In the genomic region with DNA sequence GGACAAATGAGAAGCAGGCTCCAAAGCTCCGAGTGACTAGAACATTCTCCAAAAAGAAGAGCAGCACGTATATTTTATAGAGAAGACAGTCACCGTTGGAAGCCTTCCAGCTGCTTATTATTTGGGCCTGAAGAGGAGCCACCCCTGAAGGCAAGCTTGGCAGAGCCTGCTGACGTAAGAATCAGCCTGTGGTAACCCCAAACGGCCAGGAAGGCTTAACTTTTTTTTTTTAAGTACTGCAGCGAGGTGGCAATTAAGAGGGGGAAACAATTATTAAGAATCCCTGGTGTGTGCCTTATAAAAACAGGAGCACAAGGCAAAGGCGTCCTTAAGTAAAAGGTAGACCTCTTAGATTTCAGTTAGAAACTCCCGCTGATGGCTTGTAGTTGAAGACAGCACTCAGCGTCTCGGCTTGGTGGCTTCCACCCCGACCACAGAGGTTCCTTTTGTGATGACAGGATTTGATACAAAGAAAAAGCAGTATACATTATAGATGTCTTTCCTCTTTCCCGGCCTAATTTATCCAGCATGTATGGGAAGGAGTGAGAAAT, we compare ENCODE assay signal across 8 mouse cellular contexts. TPM values are rescaled to one million over a fixed set of nuclear protein-coding genes. Genes with fewer than 3 reads are reported as not detected.
DNase-seq lines count a peak whose midpoint lies in the region; ATAC-seq lines count a peak whose summit lies in the region.

No protein-coding gene starts in this region.

- H3K4me3 ChIP-seq in heart, embryonic 16.5 days (ENCODE audit: low read length), result peak overlapping the region; percentile 86
- peak overlapping the region; percentile 78 for H3K4me3 ChIP-seq in liver, embryonic 13.5 days (replicated peaks)
- peak overlapping the region; percentile 69 for H3K4me3 ChIP-seq in neural tube, embryonic 12.5 days

- intact Hi-C loops in left cerebral cortex, postnatal 36 days (cut with DNase I), result no loop called here

- H3K9me3 ChIP-seq in heart, embryonic 16.5 days (replicated peaks; ENCODE audit: control insufficient read depth, low read length), result no peaks in the 10 kb centered on the region
- no peaks in the 10 kb centered on the region for H3K9me3 ChIP-seq in liver, embryonic 13.5 days (replicated peaks)
- no peaks in the 10 kb centered on the region for H3K9me3 ChIP-seq in neural tube, embryonic 12.5 days

- peak; percentile 30 to 48 for DNase-seq in spleen, postnatal 10 days (ENCODE audit: low spot score in 2 of 2)
- DNase-seq in spleen, adult 12 weeks (ENCODE audit: low spot score), result no peak
- DNase-seq in cerebellum, adult 9-11 months, result peak; percentile 71
- DNase-seq in liver, embryonic 13.5 days, result no peak
- DNase-seq in left cerebral cortex, adult 8-10 months (ENCODE audit: low spot score in 2 of 2), result no peak
- no peak for DNase-seq in left cerebral cortex, postnatal 36 days (ENCODE audit: low spot score in 2 of 2)

- no peaks in the 10 kb centered on the region for H3K36me3 ChIP-seq in heart, embryonic 16.5 days (ENCODE audit: control insufficient read depth, insufficient read depth)
- no peaks in the 10 kb centered on the region for H3K36me3 ChIP-seq in liver, embryonic 13.5 days
- H3K36me3 ChIP-seq in neural tube, embryonic 12.5 days, result no peaks in the 10 kb centered on the region

- peaks cover 15% of the 10 kb centered on the region for H3K4me1 ChIP-seq in heart, embryonic 16.5 days (ENCODE audit: control insufficient read depth, insufficient read depth, low read length)
- H3K4me1 ChIP-seq in liver, embryonic 13.5 days (replicated peaks), result peaks cover 38% of the 10 kb centered on the region
- H3K4me1 ChIP-seq in neural tube, embryonic 12.5 days, result peaks cover 10% of the 10 kb centered on the region; the same call in 1 of the 2 replicates

- no peak for ATAC-seq in heart, embryonic 16.5 days (replicated peaks; ENCODE audit: extremely low read depth, insufficient read depth, low FRiP score)
- ATAC-seq in liver, embryonic 13.5 days (ENCODE audit: low read depth), result no peak
- no peak for ATAC-seq in neural tube, embryonic 12.5 days (ENCODE audit: low FRiP score, low read depth)

- peak overlapping the region; percentile 91 for H3K4me2 ChIP-seq in heart, embryonic 16.5 days (ENCODE audit: low read depth, low read length)
- H3K4me2 ChIP-seq in liver, embryonic 13.5 days, result peak overlapping the region; percentile 86
- peak overlapping the region; percentile 86 for H3K4me2 ChIP-seq in neural tube, embryonic 12.5 days (replicated peaks)

- peak overlapping the region; percentile 87 for H3K9ac ChIP-seq in heart, embryonic 16.5 days (ENCODE audit: low read length)
- peak overlapping the region; percentile 80 for H3K9ac ChIP-seq in liver, embryonic 13.5 days
- H3K9ac ChIP-seq in neural tube, embryonic 12.5 days, result peak overlapping the region; percentile 72

- peak overlapping the region; percentile 40; the same call in 1 of the 2 replicates for H3K27ac ChIP-seq in heart, embryonic 16.5 days (ENCODE audit: low read length)
- peak overlapping the region; percentile 69 for H3K27ac ChIP-seq in liver, embryonic 13.5 days
- no peak overlapping the region for H3K27ac ChIP-seq in neural tube, embryonic 12.5 days

- WGBS in heart, embryonic 16.5 days, result 17% methylated on average over 12 of the region's 12 CpGs
- WGBS in liver, embryonic 13.5 days (ENCODE audit: insufficient replicate concordance), result 6% methylated on average over 12 of the region's 12 CpGs
- 3% methylated on average over 12 of the region's 12 CpGs for WGBS in neural tube, embryonic 12.5 days

- no peaks in the 10 kb centered on the region for H3K27me3 ChIP-seq in heart, embryonic 16.5 days (ENCODE audit: control insufficient read depth, insufficient read depth, low read length)
- no peaks in the 10 kb centered on the region for H3K27me3 ChIP-seq in liver, embryonic 13.5 days
- no peaks in the 10 kb centered on the region for H3K27me3 ChIP-seq in neural tube, embryonic 12.5 days (replicated peaks)

RNA-seq across cellular contexts. Expression of gene Rell1, which starts 1.0 kb away (rescaled TPM):
- polyA plus RNA-seq in heart, embryonic 16.5 days (2015; fragmentation: Nextera tagmentation; extraction: Ambion mirVana), result 9.4 and 11.0 TPM in 2 replicates
- polyA plus RNA-seq in liver, embryonic 13.5 days (2015; fragmentation: Nextera tagmentation; extraction: Ambion mirVana), result 7.0 and 9.1 TPM in 2 replicates
- 13.2 and 16.4 TPM in 2 replicates for polyA plus RNA-seq in neural tube, embryonic 12.5 days (2016; fragmentation: Nextera tagmentation; extraction: Ambion mirVana)
- 10 to 100 TPM; 12.5 to 14.4 (median 13.8) TPM for total RNA-seq in left cerebral cortex, adult 8-10 months (2022)
- total RNA-seq in left cerebral cortex, postnatal 36 days (2021), result 10 to 100 TPM; 12.5 to 15.4 TPM

Comparison
In these comparisons a context has a peak if more than half of its experiments do, and no peak if none do; other contexts are left out.
1. DNase-seq: peak in spleen, postnatal 10 days (2 of 2) and cerebellum, adult 9-11 months (single experiment); none in spleen, adult 12 weeks (single experiment), liver, embryonic 13.5 days (single experiment), left cerebral cortex, adult 8-10 months (0 of 2) and left cerebral cortex, postnatal 36 days (0 of 2).
2. Peak in every context shown above with its lines, with median percentiles within 50 percentile points of each other: H3K4me2 ChIP-seq, H3K4me3 ChIP-seq and H3K9ac ChIP-seq.